Mouse (Mus musculus): ENCODE measurements around the gene Rbm38. TPM values are rescaled to one million over a fixed set of nuclear protein-coding genes. Genes with fewer than 3 reads are reported as not detected.

Gene Rbm38
- total RNA-seq (2021) = 100 to 1,000 TPM; 146 to 187 TPM

- DNase-seq = no peak
- intact Hi-C loops (cut with DNase I) = loop anchor here (10.0 kb wide), 1 partner anchor 234 kb away; no protein-coding TSS in a partner anchor
Measured at GRCm38 (mm10) chr2:173020430-173020829, at the start of gene Rbm38. Rbm38 (plus strand) TSS chr2:173020498.

DNA sequence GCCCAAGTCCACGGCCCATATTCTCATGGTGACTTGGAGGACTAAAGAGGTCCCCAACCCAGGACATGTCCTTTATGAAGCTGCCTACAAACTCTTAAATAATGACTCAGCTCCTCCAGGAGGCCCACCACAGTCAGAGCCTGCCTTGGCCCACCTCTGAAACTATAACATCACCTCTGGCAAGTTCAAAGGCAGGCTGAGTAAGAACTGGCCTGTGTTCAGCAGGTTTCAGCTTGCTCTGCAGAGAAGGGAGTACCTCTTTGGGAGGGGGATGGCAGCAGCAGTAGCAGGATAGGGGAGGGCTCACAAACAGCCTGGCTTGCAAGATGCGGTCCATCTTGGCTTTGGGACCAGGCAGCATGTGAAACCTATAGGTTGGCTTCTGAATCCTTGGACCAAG lies 48.4 kb upstream of the Rbm38 start:
- DNase-seq = no peak
- intact Hi-C loops (cut with DNase I) = no loop called here

GRCm38 (mm10) chr2:172973806-172974565 lies 46.3 kb upstream of the Rbm38 start:
- peak; percentile 26 for DNase-seq
- intact Hi-C loops (cut with DNase I) = no loop called here

- peak in 1 of 2 experiments; percentile 22 for DNase-seq
- intact Hi-C loops (cut with DNase I) = no loop called here
Measured at GRCm38 (mm10) chr2:172974701-172975100, 45.6 kb upstream of the Rbm38 start.

GRCm38 (mm10) chr2:172975159-172975558 lies 45.1 kb upstream of the Rbm38 start:
- intact Hi-C loops (cut with DNase I) = no loop called here
- peak; percentile 35 to 42 for DNase-seq

DNA sequence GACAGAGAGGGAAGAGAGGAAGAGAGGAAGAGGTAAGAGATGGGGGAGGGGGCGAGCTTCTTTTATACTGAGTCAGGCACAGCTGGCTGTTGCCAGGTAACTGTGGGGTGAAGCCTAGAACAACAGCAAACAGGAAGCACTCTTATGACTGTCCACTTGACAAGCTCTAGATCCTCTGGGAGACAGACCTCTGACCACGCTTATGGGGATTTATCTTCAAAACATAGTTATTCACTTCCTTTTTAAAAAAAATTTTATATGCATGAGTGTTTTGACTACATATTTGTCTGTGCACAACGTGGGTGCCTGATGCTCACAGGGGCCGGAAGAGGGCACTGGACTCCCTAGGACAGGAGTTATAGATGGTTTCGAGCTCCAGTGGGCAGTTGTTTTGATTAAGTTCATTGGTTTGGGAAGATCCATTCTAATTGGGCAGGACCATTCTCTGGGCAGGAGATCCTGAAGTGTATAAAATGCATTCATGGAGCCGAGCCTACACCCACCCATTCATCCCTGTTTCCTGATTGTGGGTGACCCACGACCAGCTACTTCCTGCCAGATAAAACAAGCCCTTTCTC lies 43.5 kb upstream of the Rbm38 start:
- intact Hi-C loops (cut with DNase I) = no loop called here
- DNase-seq = peak in 1 of 2 experiments; percentile 19

DNA sequence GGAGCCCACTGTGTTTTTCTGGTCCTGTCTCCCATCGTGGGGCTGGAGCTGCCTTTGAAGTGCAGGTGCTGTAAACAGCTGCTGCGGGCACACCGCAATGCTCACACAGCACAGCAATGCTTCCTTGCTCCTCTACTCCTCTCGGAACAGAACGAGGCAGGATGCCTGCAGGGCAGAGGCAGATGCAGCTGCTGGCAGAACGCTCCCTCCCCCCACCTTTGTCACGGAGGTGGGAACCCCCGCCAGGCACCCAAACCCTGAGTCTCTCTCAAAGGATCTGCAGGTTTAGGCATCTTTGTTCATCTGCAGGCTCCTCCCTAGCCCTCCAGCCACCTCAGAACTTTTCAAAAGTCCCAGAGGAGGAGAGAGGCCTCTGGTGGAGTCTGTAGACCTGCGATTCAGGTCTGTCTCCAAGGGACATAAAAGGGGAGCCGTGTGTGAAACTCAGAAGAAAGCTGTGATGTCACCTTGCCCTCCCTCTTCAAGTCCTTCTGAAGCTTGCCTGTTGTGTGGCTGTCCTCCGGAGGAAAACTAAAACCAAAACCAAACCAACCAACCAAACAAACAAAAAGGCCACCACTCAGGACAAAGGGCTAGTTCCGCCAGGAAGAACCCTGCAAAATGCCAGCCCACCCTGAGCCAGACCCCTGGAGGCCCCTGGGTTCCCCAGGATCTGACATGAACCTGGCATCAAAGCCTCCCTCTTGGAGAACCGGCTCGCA lies 42.7 kb upstream of the Rbm38 start, which contains the start of gene Spo11:
TSS of gene Spo11 (plus strand) at position 292 of the 722 bp plus-strand sequence.
- DNase-seq = peak in 1 of 2 experiments; percentile 9

DNA sequence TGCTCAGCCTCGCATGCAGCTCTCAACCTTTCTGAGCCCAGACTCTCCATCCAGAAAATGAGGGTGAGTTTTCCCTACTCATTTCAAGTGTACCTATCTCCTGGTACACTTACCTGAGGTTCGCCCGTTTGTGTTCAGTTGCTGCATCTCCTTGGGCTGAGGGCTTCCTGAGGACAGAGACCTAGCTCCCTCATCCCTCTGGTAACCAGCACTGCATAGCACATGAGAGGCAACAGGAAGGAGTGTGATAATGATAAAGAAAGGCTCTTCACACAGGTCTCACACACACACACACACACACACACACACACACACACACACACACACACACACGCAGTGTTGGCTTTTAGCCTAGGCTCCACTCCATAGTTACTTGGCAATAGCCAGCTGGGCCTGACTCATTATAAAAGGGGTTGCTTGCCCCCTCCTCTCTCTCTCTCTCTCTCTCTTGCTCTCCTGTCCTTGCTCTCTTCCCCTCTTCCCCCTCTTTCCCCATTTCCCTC lies 42.1 kb upstream of the Rbm38 start:
- peak in 1 of 2 experiments; percentile 13 for DNase-seq
- intact Hi-C loops (cut with DNase I) = no loop called here

More for the DNA sequence above, 42.7 kb upstream of the Rbm38 start, which contains the start of gene Spo11:
- intact Hi-C loops (cut with DNase I) = no loop called here

GRCm38 (mm10) chr2:172979666-172980345 lies 40.5 kb upstream of the Rbm38 start:
- DNase-seq = no peak
- intact Hi-C loops (cut with DNase I) = no loop called here

GRCm38 (mm10) chr2:172982776-172983561 lies 37.3 kb upstream of the Rbm38 start:
- peak in 1 of 2 experiments; percentile 23 for DNase-seq

GRCm38 (mm10) chr2:172990161-172990560 lies 30.1 kb upstream of the Rbm38 start:
- intact Hi-C loops (cut with DNase I) = loop anchor here (10.0 kb wide), 1 partner anchor 445 kb away; the partner anchor contains the start of gene Tfap2c
- DNase-seq = no peak

More at GRCm38 (mm10) chr2:172982776-172983561, 37.3 kb upstream of the Rbm38 start:
- intact Hi-C loops (cut with DNase I) = no loop called here

DNA sequence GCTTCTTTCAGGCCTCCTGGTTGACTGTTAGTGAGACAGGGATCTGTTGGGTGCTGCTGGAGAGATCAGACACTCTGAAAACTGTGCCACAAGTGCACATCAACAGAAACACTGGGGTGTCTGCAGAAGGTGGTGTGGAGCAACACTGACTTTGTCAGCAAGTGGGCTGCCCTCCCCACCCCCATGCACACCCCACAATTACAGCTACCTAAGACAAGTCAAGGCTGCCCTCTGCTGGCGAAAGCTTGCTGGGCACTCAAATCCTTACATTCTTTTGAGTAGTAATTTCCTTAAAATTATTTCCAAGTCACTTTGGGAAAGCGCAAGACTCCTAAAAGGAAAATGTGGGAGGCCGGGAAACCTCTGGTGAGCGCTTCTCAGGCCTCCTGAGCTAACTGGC lies 24.1 kb upstream of the Rbm38 start:
- intact Hi-C loops (cut with DNase I) = loop anchor here (1.0 to 10.0 kb wide), 3 partner anchors 165 to 519 kb away; partner anchors contain the start of gene Tfap2c
- peak; percentile 62 to 83 for DNase-seq

DNA sequence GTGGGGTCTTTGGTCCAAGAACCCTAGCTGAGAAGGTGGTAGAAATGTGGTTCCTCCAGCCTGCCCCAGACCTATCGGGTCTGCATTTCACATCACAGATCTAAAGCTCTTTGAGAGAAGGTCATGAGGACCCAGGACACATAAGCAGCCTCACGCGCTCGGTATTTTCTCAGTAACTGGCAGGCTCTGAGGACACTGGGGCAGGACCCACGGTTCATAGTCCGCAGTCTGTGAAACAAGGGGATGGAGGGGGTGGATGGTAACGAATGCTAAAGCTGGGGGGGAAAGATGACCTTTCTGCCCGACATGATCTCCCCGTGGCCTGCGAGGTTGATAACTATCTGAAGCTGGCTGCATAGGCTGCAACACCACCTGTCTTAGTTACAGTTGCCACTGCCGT lies 22.6 kb upstream of the Rbm38 start:
- no peak for DNase-seq
- intact Hi-C loops (cut with DNase I) = loop anchor here (5.0 to 10.0 kb wide), 2 partner anchors 453 to 520 kb away; partner anchors contain the start of gene Tfap2c

GRCm38 (mm10) chr2:172998478-172998877 lies 21.8 kb upstream of the Rbm38 start:
- DNase-seq = no peak
- intact Hi-C loops (cut with DNase I) = loop anchor here (5.0 to 10.0 kb wide), 2 partner anchors 454 to 521 kb away; partner anchors contain the start of gene Tfap2c

DNA sequence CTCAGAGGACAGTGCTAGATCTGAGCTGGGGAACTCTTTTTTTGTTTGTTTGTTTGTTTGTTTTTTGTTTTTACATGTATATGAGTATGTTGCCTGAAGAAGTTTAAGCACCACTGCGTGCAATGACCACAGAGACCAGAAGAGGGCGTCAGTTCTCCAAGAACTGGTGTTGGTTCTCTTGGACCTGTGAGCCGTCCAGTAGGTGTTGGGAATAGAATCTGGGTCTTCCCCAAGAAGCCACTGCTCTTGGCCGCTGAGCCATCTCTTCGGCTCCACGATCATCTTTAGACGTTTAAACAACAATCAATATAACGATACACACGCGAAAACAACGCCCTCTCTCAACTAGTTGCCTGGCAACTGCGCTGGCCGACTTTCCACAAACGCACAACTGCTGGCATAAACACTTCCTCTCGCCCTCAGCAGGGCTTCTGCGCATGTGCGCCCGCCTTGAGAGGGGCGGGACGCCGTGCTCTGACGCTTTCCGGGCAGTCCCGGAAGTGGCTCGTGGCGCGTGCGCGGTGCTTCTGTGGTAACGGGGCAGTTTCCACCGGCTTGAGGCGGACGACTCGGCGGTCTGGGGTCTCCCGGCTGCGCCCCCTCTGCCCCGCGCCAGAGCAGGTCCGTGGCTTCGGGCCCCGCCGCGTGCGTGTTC lies 20.5 kb upstream of the Rbm38 start, which contains the start of gene Rae1:
TSS of gene Rae1 (plus strand) at position 488 of the 655 bp plus-strand sequence.
- intact Hi-C loops (cut with DNase I) = loop anchor here (1.0 to 10.0 kb wide), 5 partner anchors 19 to 625 kb away; partner anchors contain the start of genes Aurka, Cstf1 and Tfap2c

DNA sequence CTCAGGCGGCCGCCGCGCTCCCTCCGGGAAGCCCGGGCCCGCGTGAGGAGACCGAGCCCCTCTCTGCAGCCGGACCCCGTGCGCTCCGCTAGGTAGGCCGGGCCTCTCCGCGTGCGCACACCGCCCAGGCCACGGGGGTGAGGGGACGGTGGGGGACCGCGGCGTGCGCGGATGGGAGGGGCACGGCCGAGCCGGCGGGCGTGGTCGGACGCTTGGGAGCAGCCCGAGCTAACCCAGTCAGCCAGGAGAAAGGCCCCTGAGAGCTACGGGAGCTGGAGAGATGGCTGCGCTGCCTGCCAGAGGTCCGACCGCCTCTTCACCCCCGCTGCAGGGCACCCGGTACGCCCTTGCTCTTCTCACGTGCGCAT lies 20.0 kb upstream of the Rbm38 start:
- DNase-seq = peak in 1 of 2 experiments; percentile 81
- intact Hi-C loops (cut with DNase I) = loop anchor here (2.0 to 10.0 kb wide), 2 partner anchors 19 to 625 kb away; partner anchors contain the start of genes Aurka and Cstf1

More for the DNA sequence above, 20.5 kb upstream of the Rbm38 start, which contains the start of gene Rae1:
- peak; percentile 99 to 100 for DNase-seq

- intact Hi-C loops (cut with DNase I) = loop anchor here (2.0 to 10.0 kb wide), 2 partner anchors 18 to 626 kb away; partner anchors contain the start of genes Aurka and Cstf1
- DNase-seq = peak in 1 of 2 experiments; percentile 15
Measured at GRCm38 (mm10) chr2:173000921-173001320, 19.4 kb upstream of the Rbm38 start.

GRCm38 (mm10) chr2:173003737-173004136 lies 16.6 kb upstream of the Rbm38 start:
- intact Hi-C loops (cut with DNase I) = loop anchor here (10.0 kb wide), 1 partner anchor 629 kb away; the partner anchor contains the start of genes Aurka and Cstf1
- DNase-seq = no peak
